Mouse (Mus musculus) lung, postnatal 0 days (tissue): Measurements from ENCODE around the gene Fam102b.

Experiments used
- CTCF ChIP-seq: IDR thresholded peaks from 2 replicates; pipeline ENCODE4 v1.5.1; 2016; ENCODE audit warnings: antibody characterized with exemption, mild to moderate bottlenecking
- EP300 ChIP-seq: IDR thresholded peaks from 2 replicates; pipeline ENCODE4 v1.6.1; 2016; ENCODE audit warnings: antibody characterized with exemption, mild to moderate bottlenecking, control low read depth

GRCm38 (mm10) chr3:109043395-109043794 is 16.0 kb upstream of the Fam102b start:
- TF ChIP-seq EP300: no peak
- no peak for TF ChIP-seq CTCF
